Mouse (Mus musculus) left cerebral cortex, adult 18-20 months (tissue): Measurements from ENCODE around the gene 1700029F12Rik. TPM values are rescaled to one million over a fixed set of nuclear protein-coding genes. Genes with fewer than 3 reads are reported as not detected.
"Not testable (repeated sequence)": the region's sequence is repeated elsewhere in the genome, so short reads cannot be mapped to it uniquely, and the experiment has no call there.

ENCODE experiments used
- DNase-seq, 2 experiments: peaks; one replicate each; pipeline ENCODE4 v3.0.0; 2021 to 2022; ENCODE audit warnings: low spot score in 2 of 2, mixed read lengths in 1 of 2
- long read RNA-seq, 2 experiments: library from polyadenylated mRNA; stranded (forward); transcript quantifications; one replicate each; pipeline ENCODE4 v2.0.0; 2021
- total RNA-seq, 2 experiments: library from RNA; stranded (reverse); gene quantifications; 2 replicates each; pipeline ENCODE4 v1.2.3; 2021

1700029F12Rik gene
- total RNA-seq = not detected
- long read RNA-seq, experiment 1 = 0 reads
- long read RNA-seq, experiment 2 = 0 reads

GRCm38 (mm10) chr13:97034262-97034661, at the start of gene 1700029F12Rik:
Gene 1700029F12Rik, minus strand, starts transcription at chr13:97034362.
- DNase-seq = no peak

- DNase-seq = no peak
These were observed 48.3 kb upstream of the 1700029F12Rik start for GRCm38 (mm10) chr13:97082432-97082831.

- no peak for DNase-seq
These were observed 46.5 kb upstream of the 1700029F12Rik start for GRCm38 (mm10) chr13:97080615-97081014.

GRCm38 (mm10) chr13:97080201-97080600, 46.0 kb upstream of the 1700029F12Rik start:
- DNase-seq = no peak

GRCm38 (mm10) chr13:97077556-97077955, 43.4 kb upstream of the 1700029F12Rik start:
- DNase-seq = no peak

- no peak for DNase-seq
These were observed 39.3 kb upstream of the 1700029F12Rik start for GRCm38 (mm10) chr13:97073497-97073896.

GRCm38 (mm10) chr13:97071626-97072241, 37.6 kb upstream of the 1700029F12Rik start:
- peak; percentile 43 to 53 for DNase-seq

- DNase-seq = peak; percentile 30 to 40
These were observed 36.9 kb upstream of the 1700029F12Rik start for GRCm38 (mm10) chr13:97070931-97071625.

GRCm38 (mm10) chr13:97068151-97068550, 34.0 kb upstream of the 1700029F12Rik start:
- no peak for DNase-seq

GRCm38 (mm10) chr13:97067691-97068090, 33.5 kb upstream of the 1700029F12Rik start:
- DNase-seq = no peak

GRCm38 (mm10) chr13:97066649-97067550, 32.7 kb upstream of the 1700029F12Rik start, which contains the start of gene Fam169a:
Gene Fam169a, plus strand, starts transcription at chr13:97067286.
- no peak for DNase-seq

- DNase-seq = not testable (repeated sequence)
These were observed 30.9 kb upstream of the 1700029F12Rik start for GRCm38 (mm10) chr13:97064844-97065621.

GRCm38 (mm10) chr13:97064413-97064812, 30.3 kb upstream of the 1700029F12Rik start:
- DNase-seq = no peak

- DNase-seq = no peak
These were observed 29.3 kb upstream of the 1700029F12Rik start for GRCm38 (mm10) chr13:97063431-97063830.

GRCm38 (mm10) chr13:97062151-97062550, 28.0 kb upstream of the 1700029F12Rik start:
- no peak for DNase-seq

- no peak for DNase-seq
These were observed 26.2 kb upstream of the 1700029F12Rik start for GRCm38 (mm10) chr13:97060331-97060730.

GRCm38 (mm10) chr13:97059746-97060145, 25.6 kb upstream of the 1700029F12Rik start:
- DNase-seq = no peak

GRCm38 (mm10) chr13:97057817-97058216, 23.7 kb upstream of the 1700029F12Rik start:
- DNase-seq = no peak

- no peak for DNase-seq
These were observed 19.7 kb upstream of the 1700029F12Rik start for GRCm38 (mm10) chr13:97053844-97054243.

GRCm38 (mm10) chr13:97052667-97053066, 18.5 kb upstream of the 1700029F12Rik start:
- DNase-seq = peak; percentile 79 to 92

- peak in 1 of 2 experiments; percentile 5 for DNase-seq
These were observed 17.0 kb upstream of the 1700029F12Rik start for GRCm38 (mm10) chr13:97051158-97051557.
